Mouse (Mus musculus) urinary bladder, adult 18-20 months (tissue): Measurements from ENCODE around the gene Rassf10.

Experiments used
- DNase-seq, 2 experiments: peaks; one replicate each; pipeline ENCODE4 v3.0.0; 2022; ENCODE audit warnings: low spot score in 2 of 2, mixed read lengths in 2 of 2

Gene Rassf10

DNA sequence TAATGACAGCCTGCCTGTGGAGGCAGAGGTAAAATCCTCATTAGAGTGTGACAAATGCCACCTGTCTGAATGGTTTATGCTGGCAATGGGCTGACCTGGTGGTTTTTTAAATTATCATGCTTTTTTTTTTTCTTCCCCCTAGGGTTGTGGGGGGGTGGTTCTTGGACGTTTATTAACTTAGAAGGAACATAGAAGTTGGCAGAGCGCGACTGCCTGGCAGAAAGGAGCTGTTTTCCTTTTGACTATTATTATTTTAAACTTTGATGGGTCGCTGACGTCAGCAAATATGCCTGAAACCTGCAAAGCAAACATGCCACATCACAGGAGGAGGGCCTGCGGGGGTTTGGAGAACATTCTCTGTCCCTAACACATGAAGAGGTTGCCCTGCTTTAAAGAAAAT, 3.9 kb downstream of the Rassf10 start:
- DNase-seq: no peak

DNA sequence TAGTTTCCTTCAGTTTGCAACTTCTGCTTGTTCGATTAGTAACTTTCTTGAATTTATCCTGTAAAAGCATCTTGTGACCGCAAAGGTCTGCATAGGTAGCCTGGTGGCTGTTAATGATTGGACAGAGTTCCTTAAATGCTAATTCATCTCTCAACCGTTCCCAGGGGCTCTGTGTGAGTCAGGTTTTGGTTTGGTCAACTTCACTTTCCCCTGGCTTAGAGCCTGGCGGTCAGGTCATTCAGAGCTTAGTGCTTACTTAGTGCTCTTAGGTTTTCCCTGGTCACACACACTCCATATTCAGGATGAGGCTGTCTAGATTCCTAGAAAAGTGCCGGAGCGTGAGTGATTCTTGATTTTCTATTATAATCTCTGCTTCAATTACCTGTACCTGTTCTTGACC, 12.6 kb downstream of the Rassf10 start:
- no peak for DNase-seq

DNA sequence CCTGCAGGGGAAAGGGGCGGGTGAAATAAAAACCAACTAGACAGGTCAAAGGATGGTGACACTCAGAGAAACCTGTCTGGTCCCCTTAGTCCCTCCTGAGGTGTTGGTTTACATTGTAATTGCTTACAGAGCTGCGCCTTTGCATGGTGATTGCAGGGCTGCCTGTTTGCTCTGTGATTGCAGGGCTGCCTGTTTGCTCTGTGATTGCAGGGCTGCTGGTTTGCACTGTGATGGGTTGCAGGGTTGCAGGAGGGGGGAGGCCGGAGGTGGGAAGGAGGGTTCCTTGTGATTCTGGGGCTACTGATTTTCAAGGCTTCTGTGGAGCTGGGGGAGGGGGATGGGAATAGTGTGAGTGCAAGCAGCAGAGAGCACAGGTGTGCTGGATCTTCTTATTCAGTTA, 13.0 kb downstream of the Rassf10 start:
- no peak for DNase-seq

DNA sequence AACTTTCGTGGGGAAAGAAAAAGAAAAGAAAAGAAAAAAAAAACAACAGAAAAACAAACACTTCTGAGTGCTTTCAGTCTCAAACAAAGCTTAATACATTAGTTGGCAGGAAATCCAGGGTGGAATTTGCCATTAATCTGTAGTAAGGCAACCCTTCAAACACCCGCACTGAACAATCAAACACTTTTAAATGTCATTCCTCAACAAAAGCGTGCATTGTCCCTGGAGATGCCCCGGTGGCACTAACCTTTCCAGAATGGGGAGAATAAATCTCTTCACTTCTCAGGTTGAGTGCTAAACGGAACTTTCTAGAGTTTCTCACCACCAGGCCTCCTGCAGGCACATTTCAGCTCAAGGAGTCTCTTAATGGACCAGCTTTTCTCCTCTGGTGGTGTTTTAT, 29.6 kb downstream of the Rassf10 start:
- DNase-seq: no peak

DNA sequence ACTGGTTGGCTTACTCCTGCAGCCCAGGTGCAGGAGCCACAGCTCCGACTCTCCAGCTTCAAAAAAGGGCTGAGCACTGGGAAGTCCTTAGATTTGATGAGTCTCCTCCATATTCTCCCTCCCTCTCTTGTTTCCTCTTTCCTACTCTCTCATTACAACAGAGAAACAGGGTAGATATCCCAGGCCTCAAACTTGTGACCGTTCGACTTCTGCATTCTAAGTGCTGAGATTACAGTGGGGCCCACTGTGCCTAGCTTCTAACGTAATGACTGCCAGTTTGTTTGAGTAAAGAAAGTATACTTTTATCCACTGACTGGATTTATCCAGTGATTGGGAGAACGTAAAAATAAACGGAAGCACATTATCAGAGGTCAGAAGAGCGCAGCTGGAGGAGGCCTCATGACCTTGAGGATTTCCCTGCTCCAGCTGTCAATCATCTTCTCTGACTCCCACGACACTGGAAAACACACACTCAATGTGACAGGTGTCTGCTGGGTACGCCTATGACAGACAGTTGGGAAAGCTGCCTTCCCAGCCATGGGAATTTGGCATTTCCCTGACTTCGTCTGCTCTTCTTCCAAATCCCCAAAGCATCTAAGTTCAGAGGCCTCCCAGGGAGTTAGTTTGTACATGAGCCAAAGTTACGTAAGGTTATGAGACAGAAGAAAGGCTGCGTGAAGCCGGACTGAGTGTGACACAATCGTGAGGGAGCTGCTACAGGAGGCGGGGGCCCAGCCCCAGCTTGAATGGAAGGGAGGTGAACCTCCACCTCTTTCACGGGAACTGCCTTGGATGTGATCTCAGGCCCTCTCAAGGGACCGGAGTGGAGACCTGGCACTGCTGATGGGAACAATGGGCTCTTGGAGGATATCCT, 31.2 kb downstream of the Rassf10 start:
- DNase-seq: no peak

DNA sequence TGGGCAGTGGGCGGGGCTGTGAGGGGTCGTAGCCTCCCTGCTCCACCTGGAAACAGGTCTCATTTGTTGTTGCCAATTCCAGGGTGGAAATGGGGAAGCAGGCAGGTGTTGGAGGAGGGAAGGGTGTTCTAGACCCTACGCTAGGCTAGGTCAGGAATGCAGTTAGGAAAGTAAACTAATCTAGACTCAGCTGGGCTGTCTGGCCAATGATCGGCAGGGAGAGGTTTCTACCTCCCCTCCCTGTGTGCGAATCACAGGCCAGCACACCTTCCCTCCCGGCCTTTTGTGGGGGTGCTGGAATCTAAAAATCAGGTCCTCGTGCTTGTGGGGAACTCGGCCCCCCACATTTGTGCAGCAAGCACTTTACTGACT, 31.8 kb downstream of the Rassf10 start:
- DNase-seq: no peak

DNA sequence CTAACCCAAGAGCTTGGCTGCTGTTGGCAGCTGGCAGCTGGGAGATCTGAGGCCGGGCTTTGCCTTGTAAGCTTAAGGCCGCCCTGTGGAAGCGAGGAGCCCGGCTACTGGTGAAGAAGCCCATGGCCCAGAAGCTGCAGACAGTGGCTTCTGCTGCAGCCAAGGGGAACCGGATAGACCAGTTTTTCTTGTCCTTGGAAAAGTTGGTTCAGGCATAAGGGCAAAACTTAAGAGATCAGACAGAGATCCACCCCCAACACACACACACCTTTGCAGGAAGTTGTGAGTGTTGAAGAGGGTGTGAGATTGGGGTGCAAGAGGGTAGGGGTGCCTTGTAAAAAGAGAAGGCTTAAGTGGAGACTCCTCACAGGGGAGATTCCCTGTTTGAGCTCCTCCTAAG, 39.2 kb downstream of the Rassf10 start:
- DNase-seq: peak; percentile 36 to 45

DNA sequence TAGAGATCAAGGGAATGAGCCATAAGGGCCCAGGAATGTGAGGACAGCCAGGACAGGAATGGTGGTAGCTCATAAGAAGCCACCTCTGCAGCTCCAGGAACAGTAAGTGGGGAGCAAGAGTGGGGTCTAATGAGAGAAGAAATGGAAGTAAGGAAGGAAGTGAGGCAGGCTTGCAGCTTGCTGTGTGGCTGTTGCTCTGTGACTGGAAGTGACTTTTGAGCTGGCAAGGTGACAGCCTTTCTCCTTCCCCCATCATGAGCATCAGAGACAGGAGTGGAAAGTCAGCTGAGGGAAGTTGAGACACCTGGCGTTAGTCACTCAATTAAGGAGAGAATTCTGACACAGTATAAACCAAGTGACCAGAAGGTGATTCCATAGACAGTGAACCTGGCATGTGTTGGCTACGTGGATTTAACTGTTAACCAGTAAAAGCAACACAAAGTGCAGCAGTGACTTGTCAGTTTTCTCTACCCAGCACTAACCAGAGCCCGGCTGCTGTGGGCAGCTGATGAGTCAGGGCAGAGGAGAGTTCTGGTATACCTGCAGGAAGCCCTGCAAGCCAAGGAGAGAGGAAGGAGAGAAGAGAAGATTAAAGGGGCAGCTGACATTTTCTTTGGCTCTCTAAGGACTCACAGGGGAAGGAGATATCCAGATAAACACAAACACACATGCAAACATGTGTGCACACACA, 49.9 kb downstream of the Rassf10 start:
- no peak for DNase-seq

DNA sequence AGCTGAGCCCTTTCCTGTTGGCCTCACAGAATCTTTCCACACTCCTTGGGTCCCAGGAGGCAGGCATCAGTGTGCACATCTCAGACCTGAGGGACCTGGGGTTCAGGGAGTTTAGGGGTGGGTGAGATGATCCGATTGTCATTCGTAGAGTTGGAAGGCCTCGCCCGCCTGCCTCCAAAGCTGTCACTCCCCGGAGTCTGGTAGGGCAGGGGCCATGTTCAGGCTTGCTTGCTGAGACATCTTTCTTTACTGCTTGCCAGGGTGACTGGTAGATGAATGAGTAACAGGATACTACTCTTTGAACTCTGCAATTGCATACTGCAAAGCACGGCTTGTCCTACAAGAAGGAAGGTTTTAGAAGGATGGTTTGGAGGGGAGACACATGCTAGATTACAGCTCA, 52.0 kb downstream of the Rassf10 start:
- DNase-seq: no peak
